Mouse (Mus musculus): ENCODE measurements at regions not wholly inside any gene's neighbourhood (a gene's known extent, or its start where the extent isn't known, plus 50 kb on each side); places are given as distances from the start of the nearest gene placed in this dataset.

GRCm38 (mm10) chr16:21280200-21280627 lies 75.7 kb downstream of the Ephb3 start:
- TF ChIP-seq CTCF (IDR thresholded peaks at IDR 0.05; ENCODE audit: low read depth) (no peak), EP300 (IDR thresholded peaks at IDR 0.05; ENCODE audit: low read depth) (no peak)

Measured in liver, embryonic 14.5 days (tissue).